Mouse (Mus musculus) kidney, adult 18-20 months (tissue): ENCODE measurements around the gene Ankrd11.
A peak's percentile ranks its signal among the peaks of the same experiment; 100 is the strongest.
"Not testable (repeated sequence)": the region's sequence is repeated elsewhere in the genome, so short reads cannot be mapped to it uniquely, and the experiment has no call there.

Source experiments
- DNase-seq: peaks from one replicate; pipeline ENCODE4 v3.0.0; 2021

Gene Ankrd11

GRCm38 (mm10) chr8:123042158-123042973, at the start of gene Ankrd11:
TSS of gene Ankrd11 (minus strand) at chr8:123042277.
- peak; percentile 99 for DNase-seq

GRCm38 (mm10) chr8:123087289-123087688, 45.2 kb upstream of the Ankrd11 start:
- no peak for DNase-seq

- DNase-seq = no peak
Observed at GRCm38 (mm10) chr8:123083610-123084009, 41.5 kb upstream of the Ankrd11 start.

GRCm38 (mm10) chr8:123082993-123083392, 40.9 kb upstream of the Ankrd11 start:
- DNase-seq = no peak

GRCm38 (mm10) chr8:123077213-123077612, 35.1 kb upstream of the Ankrd11 start:
- DNase-seq = no peak

- DNase-seq = no peak
Observed at GRCm38 (mm10) chr8:123071176-123071575, 29.1 kb upstream of the Ankrd11 start.

- DNase-seq = no peak
Observed at GRCm38 (mm10) chr8:123066101-123066683, 24.1 kb upstream of the Ankrd11 start.

GRCm38 (mm10) chr8:123065214-123066100, 23.4 kb upstream of the Ankrd11 start:
- peak; percentile 95 for DNase-seq

GRCm38 (mm10) chr8:123064809-123065213, 22.7 kb upstream of the Ankrd11 start:
- no peak for DNase-seq

- DNase-seq = no peak
Observed at GRCm38 (mm10) chr8:123064072-123064471, 22.0 kb upstream of the Ankrd11 start.

GRCm38 (mm10) chr8:123062721-123063120, 20.6 kb upstream of the Ankrd11 start, which contains the start of gene Spg7:
TSS of gene Spg7 (plus strand) at chr8:123062942.
- DNase-seq = no peak

GRCm38 (mm10) chr8:123051458-123051857, 9.4 kb upstream of the Ankrd11 start:
- peak; percentile 44 for DNase-seq

GRCm38 (mm10) chr8:123048402-123048801, 6.3 kb upstream of the Ankrd11 start:
- DNase-seq = no peak

- no peak for DNase-seq
Observed at GRCm38 (mm10) chr8:123047827-123048226, 5.8 kb upstream of the Ankrd11 start.

GRCm38 (mm10) chr8:123046706-123047105, 4.6 kb upstream of the Ankrd11 start:
- DNase-seq = no peak

- DNase-seq = not testable (repeated sequence)
Observed at GRCm38 (mm10) chr8:123044743-123045425, 2.8 kb upstream of the Ankrd11 start.

GRCm38 (mm10) chr8:123043941-123044340, 1.9 kb upstream of the Ankrd11 start:
- no peak for DNase-seq

- no peak for DNase-seq
Observed at GRCm38 (mm10) chr8:123042974-123043625, 1.0 kb upstream of the Ankrd11 start.

GRCm38 (mm10) chr8:123041774-123042105, 337 bp downstream of the Ankrd11 start:
- no peak for DNase-seq

GRCm38 (mm10) chr8:123041008-123041773, 886 bp downstream of the Ankrd11 start:
- peak; percentile 62 for DNase-seq

GRCm38 (mm10) chr8:123040110-123040650, 1.9 kb downstream of the Ankrd11 start:
- no peak for DNase-seq
